Mouse (Mus musculus) heart, adult 11 months (tissue): ENCODE results near the gene Krt87.

Experiments used
- DNase-seq: peaks from one replicate; pipeline ENCODE4 v3.0.0; 2022

The Krt87 gene

DNA sequence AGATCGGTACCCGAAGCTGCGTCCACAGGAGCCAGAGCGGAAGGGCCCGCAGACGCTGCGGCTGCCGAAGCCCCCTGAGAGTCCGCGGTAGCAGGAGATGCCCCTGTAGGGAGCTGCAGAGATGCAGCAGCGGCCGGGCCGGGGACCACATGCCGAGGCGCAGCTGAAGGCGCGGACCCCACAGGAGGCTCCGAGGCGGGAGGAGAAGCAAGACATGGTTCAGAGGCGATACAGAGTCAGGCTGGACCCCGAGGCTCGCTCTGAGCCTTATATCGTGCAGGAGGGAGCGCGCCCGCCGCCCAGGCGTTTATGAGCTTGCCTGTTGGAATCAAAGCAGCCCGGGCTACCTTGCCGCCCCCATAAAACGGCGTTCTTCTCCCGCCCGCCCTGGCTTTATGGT lies at the start of gene Krt87:
Gene Krt87 (minus strand): TSS at position 250 of the 400 bp plus-strand sequence.
- DNase-seq = no peak

DNA sequence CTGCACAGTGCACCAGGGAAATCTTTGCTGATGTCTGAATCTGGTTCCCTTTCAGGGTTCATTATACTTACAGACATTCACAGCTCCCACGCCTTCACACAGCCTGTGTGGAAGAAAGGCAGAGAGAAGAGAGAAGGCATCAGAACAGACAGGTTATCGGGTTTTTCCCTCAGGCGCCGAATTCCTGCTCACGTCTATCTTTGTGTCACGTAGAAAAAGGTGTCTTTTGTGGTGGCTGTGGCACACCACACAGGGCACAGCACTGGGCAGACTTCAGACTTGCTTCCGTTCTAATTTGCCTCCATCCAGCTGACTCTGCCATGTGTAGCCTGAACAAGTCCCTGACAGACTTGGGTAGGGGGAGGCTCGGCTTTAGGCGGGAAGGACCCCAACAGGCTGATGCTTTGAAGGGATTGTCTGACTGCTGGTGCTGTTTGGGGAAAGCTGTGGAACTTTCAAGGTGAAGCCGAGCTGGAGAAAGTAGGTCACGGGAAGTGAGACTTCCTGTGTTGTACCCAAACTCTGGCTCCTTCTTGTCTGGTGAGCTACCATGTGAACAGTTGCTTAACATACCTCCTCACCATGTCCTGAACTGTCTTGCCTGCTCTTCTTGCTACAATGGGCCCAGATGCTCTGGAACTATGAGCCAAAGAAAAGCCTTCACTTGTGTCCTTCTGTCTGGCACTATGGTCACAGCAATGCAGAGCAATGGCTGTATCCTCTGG lies 47.5 kb upstream of the Krt87 start:
- DNase-seq = no peak

DNA sequence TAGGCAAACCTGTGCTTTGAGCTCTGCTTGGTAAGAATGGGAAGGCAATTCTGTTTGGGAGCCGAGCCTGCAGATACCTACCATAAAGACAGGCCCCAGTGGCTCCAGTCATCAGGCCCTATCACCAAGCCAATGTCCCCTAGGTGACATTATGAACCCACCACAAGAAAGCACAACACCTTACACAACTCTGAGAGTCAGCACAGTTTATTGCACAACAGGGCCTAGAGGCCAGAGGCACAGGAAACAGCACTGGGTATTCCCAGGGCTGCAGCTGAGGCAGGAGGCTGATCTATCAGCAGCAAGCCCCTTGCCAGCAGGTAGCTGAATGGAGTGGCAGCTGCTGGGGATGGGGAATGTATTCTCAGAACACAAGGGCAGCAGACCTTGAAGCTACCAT lies 46.3 kb upstream of the Krt87 start:
- no peak for DNase-seq

DNA sequence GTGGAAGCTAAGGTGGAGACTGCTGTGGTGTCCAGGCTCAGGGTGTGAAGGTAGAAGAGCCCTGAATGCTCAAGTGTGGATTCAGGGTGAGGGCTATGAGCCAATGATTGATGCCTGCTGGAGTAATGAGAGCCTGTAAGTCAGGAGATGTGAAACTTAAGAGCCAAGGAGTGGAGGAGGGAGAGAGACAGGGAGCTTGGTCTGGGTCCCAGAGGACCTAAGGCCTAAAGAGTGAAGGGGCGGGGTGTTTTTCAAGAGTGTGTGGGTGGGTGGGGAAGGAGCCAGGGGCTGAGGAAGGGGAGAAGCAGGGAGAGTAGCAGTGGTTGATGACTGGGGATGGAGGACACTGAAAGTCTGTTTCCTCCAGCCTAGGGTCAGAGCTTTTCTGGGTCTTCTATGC lies 45.0 kb upstream of the Krt87 start:
- DNase-seq = no peak

DNA sequence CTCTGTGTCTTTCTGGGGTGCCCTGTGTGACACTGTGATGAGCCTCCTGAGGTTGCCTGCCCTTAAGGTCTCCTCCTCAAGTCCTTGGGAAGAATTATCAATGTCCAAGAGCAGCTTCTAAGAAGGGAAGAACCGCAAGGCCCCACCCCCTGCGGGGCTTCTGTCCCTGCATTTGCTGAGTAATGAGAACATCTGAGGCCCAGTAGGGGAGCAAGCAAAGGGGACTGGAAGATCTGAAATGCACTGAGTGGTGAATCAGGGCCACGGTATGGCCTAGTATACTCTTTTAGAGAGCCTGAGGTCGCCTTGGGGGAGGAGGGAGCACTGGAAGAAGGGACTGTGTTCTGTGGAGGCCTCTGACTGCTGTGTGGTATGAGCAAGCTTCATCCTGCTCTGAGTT lies 43.5 kb upstream of the Krt87 start:
- DNase-seq = no peak

DNA sequence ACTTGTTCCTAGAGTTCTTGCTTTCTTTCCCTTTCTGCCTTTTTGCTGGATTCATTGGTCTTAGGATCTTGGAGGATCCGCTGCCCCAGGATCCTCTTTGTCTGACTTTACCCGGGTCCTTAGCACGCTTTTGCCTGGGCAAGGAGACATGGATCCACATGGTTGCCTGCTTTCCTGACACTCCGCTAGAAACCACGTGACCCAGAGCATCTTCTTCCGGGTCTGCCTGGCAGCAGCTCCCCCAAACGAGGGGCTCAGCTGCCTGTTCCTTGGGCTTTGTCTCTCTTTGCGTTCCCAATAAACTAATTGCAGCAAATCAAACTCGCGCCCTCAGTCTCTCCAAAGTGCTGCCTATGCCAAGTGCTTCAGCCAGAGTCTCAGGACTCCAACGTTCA lies 41.1 kb upstream of the Krt87 start:
- DNase-seq = peak; percentile 89

DNA sequence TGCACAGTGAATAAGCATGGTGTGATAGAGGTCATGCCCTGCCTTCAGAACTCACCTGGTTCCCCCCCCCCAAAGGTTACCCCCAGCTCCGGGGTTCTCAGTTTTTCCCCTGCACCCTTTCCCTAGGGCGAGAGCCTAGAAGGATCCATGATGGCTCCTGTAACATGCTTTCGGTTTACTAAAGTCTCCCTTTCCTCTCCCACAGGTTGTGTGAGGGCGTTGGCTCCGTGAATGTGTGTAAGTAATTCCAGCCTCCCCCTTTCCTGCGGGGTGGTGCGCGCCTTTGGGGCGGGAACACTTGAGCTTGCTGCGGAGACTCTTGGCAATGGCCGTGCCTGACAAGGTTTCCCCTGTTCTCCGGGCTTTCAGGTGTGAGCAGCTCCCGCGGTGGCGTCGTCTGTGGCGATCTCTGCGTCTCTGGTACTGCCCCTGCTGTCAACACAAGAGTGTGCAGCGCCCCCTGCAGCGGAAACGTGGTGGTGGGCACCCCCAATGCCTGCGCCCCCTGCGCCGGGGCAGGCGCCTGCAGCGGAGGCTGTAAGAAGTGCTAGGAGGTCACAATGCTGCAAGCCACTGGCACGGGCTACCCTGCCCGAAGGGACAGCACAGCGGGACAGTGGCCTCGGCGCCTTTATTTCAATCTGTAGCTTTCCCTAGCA lies 40.5 kb upstream of the Krt87 start:
- DNase-seq = peak; percentile 88

DNA sequence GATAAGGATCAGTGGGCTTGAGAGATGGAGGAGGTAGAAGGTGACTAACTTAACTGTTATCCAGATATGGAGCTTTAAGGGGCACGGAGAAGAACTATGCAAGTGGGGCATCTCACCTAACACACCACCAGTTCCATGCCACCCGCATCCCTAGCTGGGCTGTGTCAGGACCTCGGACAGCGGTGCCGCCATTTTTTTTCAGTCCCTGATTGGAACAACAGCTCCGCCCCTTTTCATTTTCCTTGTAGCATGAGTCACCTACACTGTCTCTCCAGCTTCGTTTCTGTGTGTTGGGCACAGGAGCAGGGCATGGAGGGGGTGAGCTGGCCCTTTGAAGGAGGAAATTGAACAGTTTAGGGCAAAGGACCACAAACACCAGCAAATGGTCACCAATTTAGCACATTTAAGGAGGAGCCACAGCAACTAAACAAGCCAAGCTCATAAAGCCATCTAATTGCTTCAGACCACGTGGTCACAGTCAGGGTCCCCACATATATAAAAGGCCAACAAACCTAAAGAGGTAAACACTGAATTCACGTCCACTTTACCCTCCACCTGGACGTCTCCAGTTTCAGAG lies 34.4 kb upstream of the Krt87 start, which contains the start of gene Krt86:
Gene Krt86 (plus strand): TSS at position 527 of the 577 bp plus-strand sequence.
- no peak for DNase-seq

DNA sequence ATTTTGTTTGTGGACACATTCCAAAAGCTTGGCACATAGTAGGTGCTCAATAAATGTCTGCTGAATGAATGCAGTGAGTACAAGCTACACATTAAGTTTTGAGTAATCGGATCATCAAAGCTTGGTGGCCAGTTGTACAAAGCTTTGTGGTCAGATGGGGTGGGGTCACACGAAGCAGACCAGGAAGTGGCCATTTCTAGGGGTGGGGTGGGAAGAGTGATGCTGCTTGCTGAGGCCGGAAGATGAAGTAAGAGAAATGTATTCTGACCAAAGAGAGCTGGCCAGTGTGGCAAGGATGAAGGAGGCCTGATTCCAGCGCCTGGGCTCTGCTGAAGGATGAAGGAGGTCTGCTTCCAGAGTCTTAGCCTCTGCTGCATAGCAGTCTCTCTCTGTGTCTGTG lies 30.5 kb upstream of the Krt87 start:
- no peak for DNase-seq

DNA sequence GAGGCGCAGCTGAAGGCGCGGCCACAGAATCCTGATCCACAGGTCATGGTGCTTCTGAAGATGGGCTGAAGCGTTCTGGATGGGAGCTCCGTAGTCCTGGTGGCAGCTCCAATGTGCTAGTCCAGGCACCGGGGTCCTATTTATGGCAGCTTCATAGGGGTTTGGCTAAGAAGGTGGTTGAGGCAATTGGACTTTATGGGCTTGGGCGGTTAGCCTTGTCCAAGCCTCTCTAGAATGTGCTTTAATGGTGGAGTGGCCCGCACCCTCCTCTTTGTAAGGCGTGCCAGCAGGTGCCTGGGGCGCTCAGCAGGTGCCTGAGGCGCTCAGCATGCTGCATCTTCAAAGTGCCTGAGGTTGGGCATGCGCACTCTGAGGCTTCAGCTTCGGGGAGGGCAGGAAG lies 25.0 kb upstream of the Krt87 start, which contains the start of gene Krt81:
Gene Krt81 (minus strand): TSS at position 101 of the 400 bp plus-strand sequence.
- DNase-seq = no peak

DNA sequence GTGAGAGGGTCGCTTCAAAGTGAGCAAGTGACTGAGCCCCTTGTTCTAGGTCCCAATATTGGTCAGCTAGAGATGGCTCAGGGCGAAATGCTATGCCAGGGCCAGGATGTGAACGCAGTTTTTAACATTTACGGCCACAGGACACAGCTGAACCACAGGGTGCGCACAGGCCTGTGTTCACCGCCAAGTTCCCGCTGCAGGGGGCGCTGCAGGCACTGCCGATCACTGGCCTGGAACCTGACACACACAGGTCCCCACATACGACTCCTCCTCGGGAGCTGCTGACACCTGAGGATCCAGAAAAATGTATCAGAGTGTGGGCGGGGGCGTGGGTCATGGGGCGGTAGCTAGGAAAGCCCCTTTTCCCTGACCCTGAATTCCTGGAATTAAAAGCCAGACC lies 20.7 kb upstream of the Krt87 start:
- DNase-seq = no peak

DNA sequence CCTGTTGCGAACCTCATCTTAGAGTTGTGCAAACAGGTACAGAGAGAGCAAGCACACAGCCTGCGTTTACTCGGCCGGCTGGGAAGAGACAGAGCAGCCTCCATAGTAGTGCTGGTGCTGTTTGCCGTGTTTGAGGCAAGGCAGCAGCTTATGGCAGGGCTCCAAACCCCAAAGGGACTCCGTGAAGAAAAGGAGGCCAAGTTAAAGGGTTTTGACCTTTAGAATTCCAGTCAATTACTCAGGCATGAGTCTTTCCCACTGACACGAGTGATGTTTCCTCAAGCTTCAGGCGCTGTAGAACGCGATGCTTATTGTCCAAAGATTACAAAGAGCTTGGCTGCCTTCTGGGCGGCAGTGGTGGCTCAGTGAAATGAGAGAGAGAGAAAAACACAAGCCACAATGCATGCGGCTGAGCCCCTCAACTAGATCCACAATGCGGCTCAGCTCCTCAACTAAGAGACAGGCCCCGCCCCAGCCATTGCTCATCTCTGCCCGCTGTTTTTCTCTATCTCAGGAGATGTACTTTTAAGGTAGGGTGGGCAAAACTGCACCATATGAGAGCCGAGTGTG lies 19.8 kb upstream of the Krt87 start:
- DNase-seq = no peak

DNA sequence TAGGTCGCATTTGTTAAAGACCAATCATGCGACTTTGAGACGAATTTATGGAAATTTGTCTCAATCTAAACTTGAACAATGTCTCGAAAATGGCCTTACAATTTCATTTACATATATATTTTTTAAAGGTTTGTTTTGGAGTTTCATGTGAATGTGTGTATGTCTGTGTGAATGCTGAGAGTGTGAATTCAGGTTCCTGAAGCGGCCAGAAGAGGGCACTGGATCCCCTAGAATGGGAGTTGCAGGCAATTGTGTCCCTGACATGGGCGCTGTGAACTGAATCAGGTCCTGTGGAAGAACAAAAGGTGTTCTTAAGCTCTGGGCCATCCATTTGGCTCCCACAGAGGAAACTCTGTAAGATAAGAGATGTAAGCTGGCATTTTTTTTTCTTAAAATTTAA lies 17.3 kb upstream of the Krt87 start:
- DNase-seq = no peak

DNA sequence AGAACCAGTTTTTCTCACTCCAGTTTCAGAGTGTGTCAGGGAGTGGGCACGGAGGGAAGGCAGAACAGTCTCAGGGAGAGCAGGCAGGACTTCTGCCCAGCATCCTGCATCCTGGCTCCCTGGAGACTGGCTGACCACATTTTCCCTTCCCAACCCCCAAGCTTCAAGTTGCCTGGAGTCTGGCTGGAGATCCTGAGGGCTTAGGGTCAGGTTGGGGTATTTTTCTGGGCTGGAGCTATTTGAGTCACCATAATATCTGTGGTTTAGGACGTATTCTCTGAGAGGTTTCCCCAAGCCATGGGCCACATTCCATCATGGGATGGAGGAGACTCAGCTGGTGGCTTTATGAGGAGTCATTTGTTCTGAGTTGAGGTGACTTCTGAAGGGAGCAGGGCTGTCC lies 16.7 kb upstream of the Krt87 start:
- no peak for DNase-seq

DNA sequence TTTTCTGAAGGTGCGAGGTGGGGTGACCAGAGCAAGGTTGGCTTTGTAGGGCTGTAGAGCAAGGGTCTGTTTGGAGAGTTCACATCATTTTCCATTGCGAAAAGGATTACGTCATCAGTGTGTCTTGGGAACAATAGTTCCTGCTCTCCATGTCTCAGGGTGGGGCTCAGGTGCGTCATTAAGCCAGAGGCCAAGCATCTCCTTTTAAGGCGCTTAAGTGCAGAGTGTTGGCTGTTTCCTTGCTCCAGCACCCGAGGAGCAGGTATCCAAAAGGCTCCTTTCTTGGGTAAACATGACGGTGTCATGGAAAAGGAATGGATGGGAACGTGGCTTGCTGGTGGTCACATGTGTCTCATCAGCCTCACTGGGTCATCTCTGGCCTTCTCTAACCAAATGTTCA lies 16.2 kb upstream of the Krt87 start:
- DNase-seq = no peak

DNA sequence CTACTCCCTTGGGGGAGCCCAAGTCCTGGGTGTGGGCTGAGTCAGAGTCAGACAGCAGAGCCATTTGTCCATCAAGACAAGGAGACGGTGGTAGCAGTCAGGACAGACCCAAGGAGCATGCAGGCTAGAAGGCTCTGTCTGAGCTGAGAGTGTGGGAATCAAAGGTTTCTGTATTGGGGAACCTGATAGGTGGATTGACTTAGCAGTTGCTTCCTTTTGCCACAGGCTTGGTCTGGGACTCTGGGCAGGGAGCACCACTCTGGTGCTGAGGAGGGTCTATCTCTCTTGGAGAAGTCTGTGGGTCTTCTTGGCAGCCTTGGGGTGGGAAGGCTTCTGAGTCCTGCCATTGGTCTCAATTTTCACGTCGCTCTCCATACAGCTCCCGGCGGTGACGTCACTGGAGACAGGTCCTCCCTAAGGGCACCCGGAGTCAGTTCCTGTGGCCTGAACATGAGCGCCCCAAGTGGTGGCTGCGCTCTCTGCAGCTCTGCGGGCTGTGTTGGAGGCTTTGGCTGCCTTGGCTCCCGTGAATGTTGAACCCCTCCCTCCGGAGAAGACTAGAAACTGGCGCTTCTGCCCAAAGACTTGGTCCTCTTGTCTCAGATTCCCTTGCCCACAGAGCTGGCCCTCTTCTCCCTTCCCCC lies 14.6 kb upstream of the Krt87 start:
- peak; percentile 97 for DNase-seq

DNA sequence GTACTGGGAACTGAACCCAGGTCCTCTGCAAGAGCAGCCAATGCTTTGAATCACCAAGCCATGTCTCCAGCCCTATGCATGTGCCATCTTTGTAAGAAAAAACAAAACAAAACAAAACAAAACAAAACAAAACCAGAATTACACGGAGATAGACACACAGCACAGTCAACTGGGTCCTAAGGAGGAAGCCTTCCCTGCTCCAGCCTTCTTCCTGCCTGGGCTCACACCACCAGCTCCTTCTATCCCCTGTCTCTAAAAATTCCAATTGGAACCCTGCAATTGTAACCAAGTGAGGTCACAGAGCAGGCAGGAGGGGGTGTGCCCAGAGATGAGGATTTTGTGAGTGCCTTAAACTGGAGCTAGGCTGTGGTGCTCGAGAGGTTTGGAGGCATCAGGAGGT lies 8.8 kb upstream of the Krt87 start, which contains the start of gene Krt88:
Gene Krt88 (plus strand): TSS at position 301 of the 400 bp plus-strand sequence.
- no peak for DNase-seq

DNA sequence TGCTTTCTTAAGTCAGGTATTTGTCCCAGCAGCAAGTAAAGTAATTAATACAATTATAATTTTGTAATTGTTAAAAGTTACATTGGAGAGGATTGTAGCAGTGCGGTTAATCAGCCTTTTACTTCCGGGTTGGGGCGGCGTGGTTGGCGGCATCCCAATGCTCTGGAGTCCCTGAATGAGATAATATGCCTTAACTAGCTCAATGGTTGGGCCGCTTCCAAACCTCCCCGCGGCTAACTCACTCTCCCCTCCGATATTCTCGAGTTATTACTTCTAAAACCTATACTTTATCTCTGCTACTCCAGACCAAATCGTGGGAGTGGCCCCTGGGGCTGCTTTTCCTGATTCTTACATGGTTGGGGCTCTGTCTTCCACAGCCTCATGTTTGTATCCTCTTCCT lies 8.0 kb upstream of the Krt87 start:
- no peak for DNase-seq

DNA sequence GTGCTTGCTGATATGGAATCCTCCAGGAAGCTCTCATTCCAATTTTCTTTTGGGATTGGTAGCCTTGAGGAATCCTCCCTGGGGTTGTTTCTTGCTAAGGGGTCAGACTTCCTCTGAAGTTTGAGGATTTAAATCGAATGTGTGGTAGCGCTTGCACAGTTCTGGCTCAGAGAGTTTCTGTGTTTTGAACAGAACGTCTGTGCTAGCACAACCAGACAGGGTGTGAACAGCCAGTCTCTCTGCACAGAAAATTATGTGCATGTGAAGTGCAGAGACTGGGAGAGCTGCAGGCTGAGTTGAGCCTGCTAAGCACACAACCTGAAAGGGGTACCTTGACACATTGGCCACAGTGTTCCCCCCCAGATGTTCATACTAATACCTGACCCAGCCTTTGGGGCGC lies 2.2 kb upstream of the Krt87 start:
- DNase-seq = no peak

DNA sequence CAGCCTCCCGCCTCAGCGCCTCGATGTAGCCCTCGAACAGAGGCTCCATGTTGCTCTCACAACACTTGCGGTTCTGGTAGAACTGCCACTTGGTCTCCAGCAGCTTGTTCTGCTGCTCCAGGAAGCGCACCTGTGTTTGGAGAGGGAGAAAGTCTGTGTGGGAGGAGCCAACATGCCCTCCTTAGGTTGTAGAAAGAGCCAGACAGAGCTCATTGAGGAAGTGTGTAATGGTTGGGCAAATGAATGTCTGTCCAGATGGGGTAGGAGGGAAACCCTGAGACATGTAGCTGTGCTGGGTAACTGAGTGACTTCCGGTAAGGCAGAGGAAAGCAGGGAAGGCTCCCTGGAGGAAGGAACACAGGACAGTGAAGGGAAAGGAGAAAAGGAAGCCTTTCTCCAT lies 2.0 kb downstream of the Krt87 start:
- DNase-seq = no peak

DNA sequence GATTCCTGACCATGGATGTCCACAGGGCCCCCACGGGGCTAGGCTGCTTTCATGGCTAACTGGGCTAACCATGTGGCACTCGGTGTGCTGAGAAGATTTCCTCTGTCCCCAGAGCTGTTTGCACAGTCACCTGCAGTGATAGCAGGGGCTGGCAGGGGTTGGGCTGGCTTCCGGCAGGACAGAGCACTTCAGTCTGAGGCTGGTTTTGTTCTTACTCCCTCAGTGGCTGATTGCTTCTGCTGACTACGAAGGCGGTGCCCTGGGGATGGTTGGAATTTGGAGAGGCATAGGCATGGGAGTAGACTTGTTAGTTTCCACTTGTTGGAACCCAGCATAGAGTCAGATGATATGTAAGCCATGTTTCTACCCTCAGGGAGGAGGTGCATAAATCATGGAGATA lies 13.7 kb downstream of the Krt87 start:
- DNase-seq = no peak

DNA sequence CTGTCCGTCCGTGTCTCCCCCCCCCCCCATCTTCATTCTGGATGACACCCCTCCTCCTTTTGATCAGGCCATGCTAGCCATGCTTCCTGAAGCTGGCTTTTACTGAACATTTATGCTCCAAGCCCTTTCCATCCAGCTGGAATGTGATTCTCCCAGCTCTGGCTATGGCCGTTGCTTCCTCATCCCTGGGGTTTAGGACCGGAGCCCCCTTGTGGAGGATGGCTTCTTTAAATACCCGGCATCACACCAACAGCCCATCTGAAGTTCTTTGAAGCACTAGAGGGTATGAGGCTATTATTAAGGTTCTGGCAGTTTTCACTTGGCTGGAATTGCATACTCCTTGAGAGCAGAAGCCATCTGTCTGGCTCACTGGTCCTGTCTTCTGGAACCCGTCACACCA lies 17.7 kb downstream of the Krt87 start:
- no peak for DNase-seq

DNA sequence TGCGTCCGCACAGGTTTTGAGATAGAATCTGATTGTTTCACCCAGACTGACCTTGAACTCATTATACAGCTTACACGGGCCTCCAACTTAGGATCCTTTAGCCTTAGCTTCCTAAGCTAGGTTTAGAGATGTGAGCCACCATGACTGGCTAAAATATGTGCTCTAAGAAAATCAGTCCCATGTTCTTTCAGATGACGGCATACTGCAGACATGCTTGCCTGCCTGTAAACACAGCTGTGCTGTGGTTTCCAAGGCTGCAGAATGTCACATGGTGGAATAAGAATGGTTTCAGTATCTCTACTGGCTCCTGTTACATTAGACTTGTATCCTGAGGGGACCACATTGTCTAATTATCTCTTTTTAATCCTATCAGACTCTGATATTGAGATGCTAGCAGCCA lies 19.7 kb downstream of the Krt87 start:
- DNase-seq = no peak
